Mouse (Mus musculus): ENCODE results near the gene Ust.

Gene Ust

DNA sequence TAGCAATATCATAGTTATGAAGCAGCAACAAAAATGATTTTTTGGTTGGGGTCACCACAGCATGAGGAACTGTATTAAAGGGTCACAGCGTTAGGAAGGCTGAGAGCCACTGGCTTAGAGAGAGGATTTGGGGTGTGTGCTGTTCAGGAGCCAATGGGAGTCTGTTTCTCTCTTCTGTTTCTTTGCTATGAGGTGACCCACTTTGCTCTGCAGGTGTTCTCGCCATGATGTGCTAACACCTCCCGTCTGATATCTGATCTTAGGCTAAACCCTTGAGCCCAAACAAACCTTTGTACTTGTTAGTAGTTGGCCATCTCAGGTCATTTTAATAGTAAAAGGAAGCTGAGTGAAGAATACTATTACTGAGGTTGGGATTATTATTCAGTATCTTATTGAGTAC lies 292.0 kb downstream of the Ust start:
- DNase-seq (ENCODE audit: low read depth, low spot score): no peak

DNA sequence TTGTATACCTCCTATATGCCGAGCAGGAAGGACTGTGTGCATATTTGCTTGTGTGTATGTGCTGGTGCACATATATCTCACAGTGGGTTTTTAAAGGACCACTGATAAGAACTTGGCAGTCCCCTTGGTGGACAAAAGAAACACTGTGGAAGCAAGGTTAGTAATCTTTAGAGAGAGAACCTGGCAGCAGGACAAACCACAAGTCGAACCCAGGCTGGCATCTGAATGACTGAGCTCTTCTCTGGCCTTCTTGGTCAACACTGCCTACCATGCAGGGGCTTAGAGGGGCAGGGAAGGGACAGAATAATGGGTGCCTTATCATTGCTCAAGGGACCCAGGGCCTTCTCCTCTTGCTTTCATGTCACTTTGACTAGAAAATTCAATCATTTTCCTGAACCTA lies 294.0 kb downstream of the Ust start:
- DNase-seq (ENCODE audit: low read depth, low spot score): no peak

DNA sequence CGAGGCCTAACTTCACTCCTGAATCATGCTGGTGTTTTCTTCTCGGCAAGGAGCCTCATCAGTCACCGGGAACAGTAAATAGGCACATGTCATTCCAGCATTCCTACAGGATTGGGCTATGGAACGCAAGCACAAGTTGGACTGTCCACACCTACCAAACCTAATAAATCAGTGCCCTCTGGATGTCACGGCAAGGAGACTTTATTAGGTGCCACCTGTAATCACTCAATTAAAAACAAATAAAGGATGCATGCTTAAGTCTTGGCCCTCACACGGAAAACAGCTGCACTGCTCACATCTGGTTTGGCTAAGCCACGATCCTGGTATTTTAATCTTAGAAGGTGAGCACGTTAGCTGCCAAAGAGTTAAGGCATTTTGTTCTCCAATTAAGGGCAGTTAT lies 294.6 kb downstream of the Ust start:
- DNase-seq (ENCODE audit: low read depth, low spot score): no peak

DNA sequence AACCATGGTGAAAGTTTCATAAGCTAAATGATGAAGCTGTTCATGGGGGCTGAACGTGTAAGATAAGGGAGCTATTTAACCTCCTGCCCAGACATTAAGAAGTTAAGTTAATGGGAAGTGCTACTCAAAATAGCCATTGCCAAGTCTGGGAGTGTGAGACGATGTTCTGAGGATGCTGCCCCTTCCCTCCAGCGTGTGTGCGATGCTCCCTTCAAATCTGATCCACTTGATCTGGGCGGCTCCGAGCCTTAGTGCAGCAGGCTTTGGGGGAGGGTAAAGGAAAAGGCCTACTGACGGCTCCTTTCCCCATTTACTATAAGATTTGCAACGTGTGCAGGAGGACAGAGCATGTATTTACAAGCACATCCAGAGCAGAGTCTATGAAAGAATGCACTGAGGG lies 301.7 kb downstream of the Ust start:
- DNase-seq (ENCODE audit: low read depth, low spot score): no peak

DNA sequence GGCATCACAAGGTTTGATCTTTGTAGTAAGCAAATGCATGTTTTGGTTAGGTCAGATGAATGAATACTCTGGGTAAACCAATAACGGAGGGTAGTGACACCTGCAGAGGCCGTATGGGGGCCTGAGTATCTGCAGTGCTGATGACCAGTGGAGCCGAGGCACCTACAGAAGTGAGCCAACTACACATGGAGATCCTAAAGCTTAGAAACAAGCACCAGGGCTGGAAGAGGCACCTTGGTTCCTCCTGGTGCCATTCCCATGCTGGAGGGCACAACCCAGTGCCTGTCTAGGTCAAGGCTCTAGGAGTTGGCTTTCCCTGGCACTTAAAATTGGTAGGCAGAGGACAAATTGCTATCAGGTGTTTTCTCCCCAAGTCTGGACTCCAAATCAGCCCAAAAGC lies 303.4 kb downstream of the Ust start:
- DNase-seq (ENCODE audit: low read depth, low spot score): no peak

DNA sequence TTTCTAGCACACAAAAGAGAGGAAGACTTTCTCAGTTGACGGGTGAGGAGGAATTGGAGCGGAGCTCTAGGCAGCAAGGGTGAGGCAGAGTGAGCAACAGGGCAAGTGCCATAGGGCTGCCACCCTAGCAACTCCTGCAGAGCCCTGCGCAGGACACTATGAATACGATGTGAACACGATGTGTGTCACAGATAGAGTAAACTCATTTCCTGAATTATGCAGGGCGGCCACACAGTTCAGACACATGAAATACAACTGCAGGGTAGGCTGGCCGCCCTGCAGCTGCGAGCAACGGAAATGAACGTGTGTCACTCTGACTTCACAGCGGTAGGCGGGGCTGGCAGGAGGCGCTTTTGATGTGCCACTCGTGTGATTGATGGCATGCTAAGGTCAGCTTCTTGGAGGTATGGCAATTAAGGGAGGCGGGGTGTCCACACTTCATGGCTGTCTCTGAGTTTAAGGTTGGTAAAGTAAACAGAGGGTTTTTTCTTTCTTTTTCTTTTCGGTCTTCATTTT lies 304.7 kb downstream of the Ust start:
- DNase-seq (ENCODE audit: low read depth, low spot score): no peak

DNA sequence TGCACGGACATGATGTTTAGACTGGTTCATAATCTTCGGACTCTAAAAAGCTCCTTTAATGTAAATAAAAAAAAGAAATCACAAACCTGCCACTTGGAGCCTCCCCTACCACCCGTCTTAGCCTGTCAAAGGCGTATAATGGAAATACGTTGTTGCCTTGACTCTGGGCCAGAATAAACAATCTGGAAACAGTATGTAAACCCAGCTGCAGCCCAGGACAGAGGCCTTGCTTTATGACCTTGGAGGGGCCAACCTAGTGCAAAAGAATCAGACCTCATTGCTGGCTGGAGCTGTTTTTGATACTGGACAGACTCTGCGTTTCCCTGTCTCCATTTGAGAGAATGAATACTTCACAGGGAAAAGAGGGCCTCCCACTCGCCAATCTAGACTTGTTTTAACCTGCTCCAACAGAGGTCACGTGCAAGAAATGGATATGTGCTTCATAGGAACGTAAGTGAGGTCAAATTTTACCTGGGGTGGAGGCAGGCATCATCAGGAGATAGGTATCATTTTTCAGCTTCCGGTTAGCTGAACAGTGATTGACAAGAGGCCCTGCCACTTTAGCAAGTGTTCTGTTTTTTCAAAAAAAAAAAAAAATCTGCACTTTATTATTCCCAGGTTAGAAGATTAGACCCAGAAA lies 305.2 kb downstream of the Ust start:
- DNase-seq (ENCODE audit: low read depth, low spot score): no peak

DNA sequence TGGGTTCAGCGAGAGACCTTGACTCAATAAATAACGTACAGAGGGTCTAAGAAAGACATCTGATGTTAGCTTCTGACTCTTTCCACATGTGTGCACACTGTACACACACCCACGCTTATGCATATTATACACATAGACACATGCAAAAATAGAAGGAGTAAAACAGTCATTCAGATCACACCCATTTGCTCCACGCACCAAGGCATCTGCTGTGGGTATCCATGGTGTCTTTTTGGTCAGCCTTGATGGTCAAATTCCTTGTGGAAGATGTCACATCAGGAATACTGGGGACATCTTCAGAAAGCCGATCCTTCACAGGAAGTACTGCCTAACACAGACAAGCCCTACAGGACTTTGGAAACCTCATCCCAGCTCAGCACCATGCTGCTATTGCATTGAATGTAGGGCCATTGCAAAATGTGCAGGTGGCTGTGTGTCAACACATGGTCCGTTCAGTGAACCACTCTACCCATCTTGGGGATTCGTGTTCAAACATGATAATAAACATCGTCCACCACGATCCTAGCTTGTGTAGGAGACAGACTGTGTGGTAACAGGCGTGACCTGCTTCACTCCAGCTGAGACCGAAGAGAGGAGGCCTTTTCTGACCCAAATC lies 305.9 kb downstream of the Ust start:
- DNase-seq (ENCODE audit: low read depth, low spot score): no peak

DNA sequence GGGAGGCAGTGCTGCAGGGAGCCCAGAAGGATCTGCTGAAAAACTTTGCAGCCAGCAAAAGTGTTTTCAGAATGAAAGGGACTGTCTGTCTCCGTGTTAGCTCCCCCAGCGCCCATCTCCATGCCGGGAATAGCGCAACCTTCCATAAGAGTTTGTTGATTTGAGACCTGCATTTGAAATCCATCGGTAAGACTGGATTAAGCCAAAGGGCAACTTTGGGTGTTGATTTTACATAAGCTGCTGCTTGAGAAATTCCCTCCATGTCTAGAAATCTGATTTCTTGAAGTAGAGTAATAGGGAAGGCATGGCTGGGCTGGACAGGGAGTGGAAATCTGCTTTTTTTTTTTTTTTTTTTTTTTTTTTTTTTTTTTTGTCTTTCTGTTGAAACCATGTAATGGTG lies 306.9 kb downstream of the Ust start:
- DNase-seq (ENCODE audit: low read depth, low spot score): no peak

DNA sequence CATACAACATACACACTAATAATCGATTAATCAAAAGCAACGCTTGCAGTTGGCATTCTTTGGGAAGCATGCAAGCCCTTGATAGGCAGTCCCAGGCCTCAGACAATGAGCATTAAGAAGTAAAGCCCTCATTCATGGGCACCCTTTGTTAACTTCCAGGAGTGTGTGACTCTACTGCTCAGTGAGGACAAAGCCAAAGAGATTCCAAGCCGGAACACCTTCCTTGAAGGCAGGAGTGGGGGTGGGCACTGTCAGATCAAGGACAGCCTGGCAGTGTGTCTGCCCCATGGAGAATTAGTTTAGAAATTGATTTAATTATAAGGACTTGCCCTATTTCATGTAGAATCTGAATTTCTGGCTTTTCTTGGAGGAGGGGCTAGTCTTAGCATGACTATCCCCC lies 308.3 kb downstream of the Ust start:
- DNase-seq (ENCODE audit: low read depth, low spot score): no peak

DNA sequence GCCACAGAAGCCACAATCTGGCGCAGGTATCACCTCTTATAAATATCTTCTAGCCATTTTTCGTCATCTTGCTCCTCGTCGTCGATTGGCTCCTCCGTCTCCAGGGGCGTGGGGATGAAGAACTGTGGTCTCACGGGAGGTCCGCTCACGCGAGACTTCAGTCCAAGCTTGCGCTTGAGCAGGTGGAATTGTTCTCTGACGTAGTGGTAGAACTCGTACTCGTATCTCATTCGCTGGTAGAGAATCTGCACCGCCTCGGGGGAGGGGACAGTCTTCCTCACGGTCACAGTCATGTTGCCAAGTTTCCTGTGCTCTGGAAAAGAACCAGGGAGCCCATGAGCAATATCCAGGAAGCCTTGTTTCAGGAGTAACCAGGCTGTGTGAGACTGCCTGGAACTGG lies 311.3 kb downstream of the Ust start:
- DNase-seq (ENCODE audit: low read depth, low spot score): no peak

DNA sequence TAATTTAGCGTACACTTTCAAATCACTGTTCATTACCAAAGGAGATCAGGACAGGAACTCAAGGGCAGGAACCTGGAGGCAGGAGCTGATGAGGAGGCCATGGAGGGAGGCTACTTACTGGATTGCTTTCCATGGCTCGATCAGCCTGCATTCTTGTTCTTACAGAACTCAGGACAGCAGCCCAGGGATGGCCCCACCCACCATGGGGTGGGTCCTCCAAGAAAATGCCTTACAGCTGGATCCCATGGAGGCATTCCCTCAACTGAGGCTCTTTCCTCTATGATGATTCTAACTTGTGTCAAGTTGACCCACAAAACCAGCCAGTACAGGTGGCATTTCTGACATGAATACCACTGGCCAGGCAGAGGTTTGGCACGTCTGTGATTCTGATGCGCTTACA lies 314.9 kb downstream of the Ust start:
- DNase-seq (ENCODE audit: low read depth, low spot score): no peak

DNA sequence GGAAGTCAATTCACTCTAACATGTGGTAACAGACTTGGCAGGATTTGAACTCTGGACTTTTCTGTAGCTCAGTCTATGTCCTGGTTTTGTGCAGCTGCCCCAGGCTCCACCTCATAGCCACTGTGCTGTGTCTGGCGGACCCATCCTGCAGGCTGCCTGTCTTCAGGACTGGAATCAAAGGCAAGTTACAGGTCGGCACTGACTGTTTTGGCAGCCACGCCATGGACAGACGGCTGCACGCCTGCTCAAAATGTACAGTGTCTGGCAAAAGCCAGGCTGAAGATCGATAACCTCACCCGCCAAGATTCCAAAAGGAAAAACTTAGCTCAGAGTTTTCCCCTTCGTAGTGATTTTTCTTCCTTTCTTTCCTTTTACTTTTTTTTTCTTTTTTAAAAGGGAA lies 318.8 kb downstream of the Ust start:
- DNase-seq (ENCODE audit: low read depth, low spot score): no peak

DNA sequence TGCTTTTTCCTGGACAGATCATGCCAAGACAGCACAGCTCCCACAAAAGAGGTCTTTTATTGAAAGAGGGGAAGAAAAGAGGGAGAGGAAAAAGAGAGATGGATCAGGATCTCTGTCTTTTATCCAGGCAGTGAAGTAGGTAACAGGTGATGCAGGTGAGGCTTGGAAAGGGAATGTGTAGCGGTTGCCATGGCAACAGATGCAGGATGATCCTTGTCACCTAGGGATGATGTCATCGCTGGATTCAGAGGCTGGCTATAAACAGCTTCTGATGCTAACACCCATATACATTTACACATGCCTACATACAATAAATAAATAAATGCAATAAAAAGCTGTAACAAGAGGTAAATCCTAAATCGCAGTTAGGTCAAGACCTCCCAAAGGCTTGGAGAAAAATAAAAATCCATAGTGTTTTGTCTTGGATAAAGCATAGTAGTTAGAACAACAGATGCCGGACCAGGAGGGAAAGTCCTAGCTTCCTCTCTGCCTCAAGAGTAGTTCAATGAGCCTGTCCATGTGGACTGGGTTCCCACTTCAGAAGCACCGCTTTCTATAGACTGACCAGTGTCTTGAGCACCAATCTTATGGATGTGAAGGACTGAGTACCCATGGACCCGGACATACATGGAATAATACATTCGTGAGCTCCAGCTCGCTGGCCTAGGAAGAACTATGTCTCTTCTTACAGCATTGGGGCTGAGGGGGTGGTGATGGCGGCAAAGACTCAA lies 319.4 kb downstream of the Ust start:
- no peak for DNase-seq (ENCODE audit: low read depth, low spot score)

DNA sequence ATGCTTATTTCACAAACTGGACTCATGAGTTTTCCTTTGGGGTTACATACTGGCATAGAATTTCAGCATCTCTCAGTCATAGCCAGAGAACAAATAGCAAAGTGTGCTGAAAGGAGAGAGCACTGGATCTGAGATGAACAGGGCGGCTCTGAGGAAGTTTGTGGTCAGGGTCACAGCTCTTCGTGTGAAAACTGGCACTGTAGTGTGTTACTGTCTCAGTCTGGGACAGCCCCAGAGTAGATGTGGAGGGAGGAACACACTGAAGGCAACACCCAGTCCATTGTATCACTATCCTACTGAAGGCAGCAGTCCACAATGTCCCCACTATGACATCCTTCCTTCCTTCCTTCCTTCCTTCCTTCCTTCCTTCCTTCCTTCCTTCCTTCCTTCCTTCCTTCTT lies 321.0 kb downstream of the Ust start:
- DNase-seq (ENCODE audit: low read depth, low spot score): no peak

DNA sequence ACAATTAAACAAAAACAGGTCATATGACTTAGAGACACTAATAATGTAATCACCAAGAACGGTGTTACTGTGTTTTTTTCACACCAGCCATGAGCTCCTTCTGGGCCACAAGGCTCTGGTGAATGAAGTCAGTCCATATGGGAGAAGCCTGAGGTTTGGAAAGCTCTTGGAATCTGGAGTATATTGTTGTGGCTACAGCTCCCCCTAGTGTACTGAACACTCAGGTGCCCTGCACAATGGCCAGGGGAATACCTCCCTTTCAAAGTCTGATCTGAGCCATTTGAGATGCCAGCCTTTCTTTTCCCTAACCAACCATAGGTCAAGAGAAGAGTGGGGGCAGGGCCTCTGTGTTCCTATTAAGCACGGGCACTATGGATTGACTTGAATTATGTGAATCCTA lies 322.3 kb downstream of the Ust start:
- peak; percentile 62 for DNase-seq (ENCODE audit: low read depth, low spot score)

DNA sequence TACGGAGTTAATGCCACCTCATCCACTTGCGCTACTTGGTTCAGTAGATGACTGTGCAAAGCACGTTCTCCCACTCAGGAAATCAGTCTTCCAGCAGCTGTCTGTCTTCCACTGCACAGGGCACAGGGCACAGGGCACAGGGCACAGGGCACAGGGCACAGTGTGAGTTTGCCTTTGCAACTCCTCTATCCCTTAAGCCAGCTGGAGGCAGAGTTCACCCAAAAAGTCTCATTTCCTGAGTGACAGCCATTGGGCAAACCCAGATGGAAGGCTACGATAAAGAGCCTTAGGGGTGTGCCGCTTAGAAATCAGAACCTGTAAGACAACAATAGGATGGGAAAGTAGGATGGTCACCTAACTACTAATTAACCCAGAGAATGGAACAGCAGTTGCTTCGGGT lies 322.9 kb downstream of the Ust start:
- DNase-seq (ENCODE audit: low read depth, low spot score): no peak

DNA sequence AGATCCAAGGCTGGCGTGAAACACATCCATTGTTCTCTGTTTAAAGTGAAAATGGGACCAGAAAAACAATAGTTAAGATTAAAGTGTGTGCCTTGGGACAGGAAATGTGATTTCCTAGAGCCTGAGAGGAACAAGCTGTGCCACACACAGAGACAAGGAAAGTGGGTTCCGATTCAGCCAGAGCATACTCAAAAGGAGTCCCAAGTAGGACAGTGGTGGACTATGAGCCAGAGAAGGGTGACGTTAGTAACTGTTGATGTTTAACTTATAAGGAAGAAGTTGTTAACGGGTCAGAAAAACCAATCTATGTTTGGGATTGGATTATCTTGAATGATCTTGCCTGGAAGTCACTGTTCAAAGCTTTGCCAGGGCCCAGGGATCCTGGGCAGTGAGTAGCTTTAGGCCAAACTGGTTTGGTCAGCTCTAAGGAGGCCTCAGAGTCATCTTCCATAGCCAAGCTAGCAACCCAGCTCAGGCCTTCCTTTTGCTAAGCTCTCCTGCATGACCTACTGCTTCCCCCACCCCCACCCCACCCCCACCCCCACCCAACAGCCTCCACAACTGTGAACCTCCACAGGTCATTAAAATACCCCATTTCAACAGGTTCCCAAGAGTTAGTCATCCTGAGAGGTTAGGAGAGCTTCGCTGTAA lies 329.2 kb downstream of the Ust start:
- no peak for DNase-seq (ENCODE audit: low read depth, low spot score)

DNA sequence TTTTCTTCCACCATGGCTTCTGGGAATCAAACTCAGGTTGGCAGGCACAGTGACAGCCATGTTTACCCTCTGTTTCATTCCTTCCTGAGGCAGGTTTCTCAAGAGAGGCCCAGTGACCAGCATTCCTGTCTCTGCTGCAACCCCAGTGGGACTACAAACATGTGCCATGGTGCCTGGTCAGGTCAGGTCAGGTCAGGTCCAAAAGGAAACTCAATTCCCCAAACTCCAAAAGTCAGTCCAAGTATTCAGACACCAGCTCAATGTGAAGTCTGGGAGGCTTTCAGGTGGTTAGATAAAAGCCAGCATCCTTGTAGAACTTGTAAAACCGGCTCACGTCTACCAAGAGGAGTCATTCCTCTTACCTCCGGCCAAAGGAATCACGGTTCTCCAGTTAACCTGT lies 333.0 kb downstream of the Ust start:
- no peak for DNase-seq (ENCODE audit: low read depth, low spot score)

DNA sequence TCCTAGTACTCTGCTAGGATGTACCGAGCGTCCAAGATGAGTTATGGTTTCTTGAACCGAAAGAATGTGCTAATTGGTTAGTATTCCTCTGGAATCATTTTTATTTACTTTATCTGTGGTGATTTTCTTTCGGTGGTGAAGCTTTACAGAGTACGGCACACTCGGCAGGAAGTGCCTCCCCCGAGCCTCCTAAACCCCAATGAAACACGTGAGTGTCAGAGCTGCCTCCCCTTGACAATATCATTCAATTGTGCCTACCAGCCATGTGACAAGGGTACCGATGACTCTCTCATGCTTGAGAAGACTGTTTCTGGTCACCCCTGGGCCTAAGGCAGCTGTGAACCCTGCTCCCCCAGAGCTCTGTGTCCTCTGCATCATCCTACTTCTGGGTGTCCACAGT lies 333.9 kb downstream of the Ust start:
- no peak for DNase-seq (ENCODE audit: low read depth, low spot score)

DNA sequence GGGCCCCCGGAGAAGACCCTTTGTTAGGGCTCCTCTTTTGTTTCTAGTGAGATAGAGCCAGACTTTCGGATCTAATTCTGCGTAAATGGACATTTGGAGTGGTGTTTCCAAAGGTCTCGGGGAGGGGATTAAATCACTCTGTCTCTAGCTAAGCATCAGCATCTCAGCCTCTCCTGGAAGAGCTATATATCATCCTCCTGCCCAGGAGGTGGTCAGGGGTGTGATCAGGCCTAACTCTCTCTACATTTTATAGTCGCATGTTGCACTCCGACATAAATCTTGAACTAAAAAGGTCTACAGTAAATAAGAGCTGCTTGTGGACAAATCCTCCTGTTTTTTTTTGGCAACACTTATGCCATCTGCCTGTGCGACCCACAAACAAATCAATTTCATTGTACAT lies 335.5 kb downstream of the Ust start:
- no peak for DNase-seq (ENCODE audit: low read depth, low spot score)

DNA sequence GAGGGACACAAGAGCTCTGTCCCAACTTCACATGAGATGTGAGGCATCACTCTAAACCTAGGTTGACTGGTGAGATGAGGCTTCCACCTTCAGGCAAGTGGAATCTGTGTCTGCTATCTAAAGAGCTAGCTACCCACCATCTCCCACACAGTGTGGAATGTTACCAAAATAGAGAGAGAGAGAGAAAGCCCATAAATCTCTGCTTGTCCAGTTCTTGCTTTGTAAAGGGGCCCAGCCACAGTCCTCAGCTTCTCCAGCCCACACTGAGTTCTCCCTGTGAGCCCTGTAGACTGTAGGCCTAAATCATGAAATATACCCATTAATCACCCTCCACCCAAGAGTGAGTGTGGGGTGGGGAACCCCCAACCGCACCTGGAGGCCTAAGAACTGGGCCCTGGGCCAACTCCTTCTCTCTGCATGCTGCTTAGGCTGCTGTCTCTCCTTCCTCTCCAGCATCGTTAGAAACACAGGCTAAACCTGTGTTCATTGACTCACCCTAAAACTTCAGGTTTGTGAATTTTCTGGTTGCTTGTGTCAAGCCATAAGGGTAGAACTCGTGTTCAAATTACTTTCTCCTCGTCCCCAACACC lies 336.9 kb downstream of the Ust start:
- no peak for DNase-seq (ENCODE audit: low read depth, low spot score)
